Mouse (Mus musculus) central nervous system, embryonic 11.5 days (tissue): ENCODE results near the gene Gm29423. TPM values are rescaled to one million over a fixed set of nuclear protein-coding genes. Genes with fewer than 3 reads are reported as not detected.

Experiments
- polyA plus RNA-seq: library from polyadenylated mRNA; depleted of rRNA; stranded (reverse); fragments of >200 nt; gene quantifications from 2 replicates; pipeline ENCODE4 v1.2.3, GENCODE M21; 2012; rRNA removed

The Gm29423 gene
- polyA plus RNA-seq = not detected in 2 replicates

DNA sequence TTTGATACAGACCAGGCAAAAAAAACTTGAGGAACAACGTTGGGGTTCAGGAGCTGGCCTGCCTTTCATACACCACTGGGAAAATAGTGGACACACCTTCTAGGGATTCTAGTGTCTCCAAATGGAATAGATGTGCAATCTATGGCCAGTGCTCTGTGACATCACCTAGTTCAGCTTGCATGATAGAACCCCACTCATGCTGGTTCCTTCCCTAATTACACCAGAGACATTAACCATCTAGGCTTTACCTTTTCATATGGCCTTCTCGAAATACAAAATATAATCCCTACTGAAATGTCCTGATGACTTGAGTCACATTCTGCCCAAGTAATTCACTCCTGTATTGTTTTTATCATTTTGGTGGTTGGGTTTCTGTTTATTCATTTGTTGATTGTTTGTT is at the start of gene Gm29423, which contains the start of gene Gm29644:
Gene Gm29423, minus strand, starts transcription at position 101 of the 400 bp plus-strand sequence.
Gene Gm29644, minus strand, starts transcription at position 157 of the 400 bp plus-strand sequence.

DNA sequence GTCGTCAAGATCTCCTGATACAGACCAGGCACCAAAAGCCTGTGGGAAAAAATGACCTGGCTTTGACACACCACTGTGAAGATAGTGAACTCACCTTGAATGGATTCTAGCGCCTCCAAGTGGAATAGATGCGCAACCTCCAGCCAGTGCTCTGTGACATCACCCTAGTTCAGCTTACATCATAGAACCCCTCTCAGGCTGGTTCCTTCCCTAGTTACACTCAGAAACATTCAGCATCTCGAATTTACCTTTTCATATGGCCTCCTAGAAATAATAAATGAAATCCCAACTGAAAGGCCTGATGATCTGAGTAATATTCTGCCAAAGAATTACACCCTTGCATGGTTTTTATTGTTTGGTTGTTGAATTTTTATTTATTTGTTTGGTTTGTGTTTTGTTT is 29.5 kb downstream of the Gm29423 start, which contains the start of gene Gm21118:
Gene Gm21118, minus strand, starts transcription at position 101 of the 400 bp plus-strand sequence.

Other genes with a start within 250 kb of the Gm29423 start
- gene Gm21118, start 29.6 kb downstream of the Gm29423 start, polyA plus RNA-seq = not detected in 2 replicates
- not detected in 2 replicates for gene Gm29644, start 56 bp upstream of the Gm29423 start, polyA plus RNA-seq
- not detected in 2 replicates for gene Gm20888, start 138.6 kb upstream of the Gm29423 start, polyA plus RNA-seq